Mouse (Mus musculus): Measurements from ENCODE around the gene Prkcz.
A peak's percentile ranks its signal among the peaks of the same experiment; 100 is the strongest.

Prkcz gene

DNA sequence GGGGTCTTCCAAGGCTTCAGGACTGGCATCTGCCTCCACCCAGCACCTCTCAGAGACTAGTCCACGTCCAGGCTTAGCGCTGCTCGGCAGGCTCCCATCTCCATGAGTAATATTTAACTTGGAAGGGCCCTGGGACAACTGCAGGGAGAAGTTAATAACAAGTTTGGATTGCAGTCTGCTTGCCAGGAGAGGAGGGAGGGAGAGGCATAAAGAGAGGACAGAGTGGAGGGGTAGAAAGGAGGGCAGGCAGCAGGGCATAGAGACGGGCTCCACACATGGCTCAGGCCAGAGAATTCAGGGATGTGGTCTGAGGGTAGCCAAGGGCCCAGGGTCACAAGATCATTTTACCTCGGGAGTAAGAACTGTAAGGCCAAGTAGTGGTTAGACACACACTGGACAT lies 122.9 kb downstream of the Prkcz start:
- peak; percentile 56 to 77 for DNase-seq

DNA sequence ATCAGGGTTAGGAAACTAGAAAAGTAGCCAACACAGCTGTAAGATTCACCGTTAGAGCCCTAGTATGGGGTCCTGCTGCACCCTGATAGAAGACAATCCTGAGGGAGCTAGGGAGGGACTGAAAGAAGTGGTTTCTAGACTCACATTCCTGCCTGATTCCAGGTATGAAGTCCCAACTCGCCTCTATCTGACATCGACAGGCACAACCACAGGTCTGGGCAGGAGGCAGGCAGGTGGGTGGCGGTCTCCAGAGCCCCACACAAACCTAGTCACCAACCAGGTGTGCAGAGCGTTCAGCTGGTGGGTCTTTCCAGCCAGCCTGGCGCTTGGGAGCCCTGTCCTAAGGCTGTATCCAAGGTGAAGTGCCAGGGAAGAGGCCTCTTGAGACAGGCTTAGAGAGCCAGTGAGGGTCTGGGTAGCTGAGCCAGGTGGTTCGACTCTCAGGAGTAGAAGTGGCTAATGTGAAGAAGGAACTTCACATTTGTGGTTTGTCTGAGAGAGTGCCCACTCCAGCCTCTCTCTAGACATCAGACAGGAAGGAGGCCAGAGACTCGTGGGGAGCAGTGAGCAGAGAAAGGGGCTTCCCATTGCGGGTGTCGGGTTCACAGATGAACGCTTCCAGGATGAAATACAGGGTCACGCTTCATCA lies 124.3 kb downstream of the Prkcz start:
- peak; percentile 78 to 82 for DNase-seq

DNA sequence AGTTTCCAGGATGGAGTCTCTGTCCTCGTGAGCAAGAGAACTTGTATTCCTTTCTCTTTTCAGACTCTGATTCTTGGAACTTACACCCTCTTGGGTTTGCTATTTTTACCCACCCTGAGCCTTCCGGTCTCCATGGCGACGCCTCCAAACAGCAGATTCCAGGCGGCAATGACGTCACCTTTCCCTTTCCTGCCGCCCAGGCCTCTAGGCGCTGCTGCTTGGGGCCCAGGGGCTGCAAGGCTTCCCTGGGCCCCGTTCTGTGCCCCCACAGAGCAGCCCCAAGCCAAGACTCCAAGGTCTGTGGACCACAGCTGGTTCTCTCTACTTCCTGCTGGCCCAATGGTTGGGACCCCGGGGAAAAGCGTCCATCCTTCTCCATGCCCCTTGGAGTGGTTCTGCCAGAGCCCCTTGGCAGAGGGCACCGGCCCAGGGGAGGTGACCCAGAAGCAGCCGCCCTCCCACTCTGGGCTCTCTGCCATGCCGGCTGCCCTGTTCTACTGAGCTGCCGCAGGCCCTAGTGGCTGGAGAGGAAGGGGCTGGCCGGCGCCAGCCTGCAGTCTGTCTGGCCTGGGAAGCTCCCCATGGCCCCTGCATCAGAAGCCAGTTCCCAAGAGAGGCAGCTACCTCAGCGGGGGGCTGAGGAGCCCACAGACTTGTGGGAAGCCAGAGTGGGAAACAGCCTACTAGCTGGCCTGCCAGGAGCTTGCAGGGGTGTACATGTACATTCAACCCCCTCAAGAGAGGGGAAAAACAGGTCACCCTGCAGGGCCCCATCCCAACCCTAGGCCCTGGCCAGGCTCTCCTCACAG lies 125.6 kb downstream of the Prkcz start:
- peak; percentile 93 to 95 for DNase-seq

DNA sequence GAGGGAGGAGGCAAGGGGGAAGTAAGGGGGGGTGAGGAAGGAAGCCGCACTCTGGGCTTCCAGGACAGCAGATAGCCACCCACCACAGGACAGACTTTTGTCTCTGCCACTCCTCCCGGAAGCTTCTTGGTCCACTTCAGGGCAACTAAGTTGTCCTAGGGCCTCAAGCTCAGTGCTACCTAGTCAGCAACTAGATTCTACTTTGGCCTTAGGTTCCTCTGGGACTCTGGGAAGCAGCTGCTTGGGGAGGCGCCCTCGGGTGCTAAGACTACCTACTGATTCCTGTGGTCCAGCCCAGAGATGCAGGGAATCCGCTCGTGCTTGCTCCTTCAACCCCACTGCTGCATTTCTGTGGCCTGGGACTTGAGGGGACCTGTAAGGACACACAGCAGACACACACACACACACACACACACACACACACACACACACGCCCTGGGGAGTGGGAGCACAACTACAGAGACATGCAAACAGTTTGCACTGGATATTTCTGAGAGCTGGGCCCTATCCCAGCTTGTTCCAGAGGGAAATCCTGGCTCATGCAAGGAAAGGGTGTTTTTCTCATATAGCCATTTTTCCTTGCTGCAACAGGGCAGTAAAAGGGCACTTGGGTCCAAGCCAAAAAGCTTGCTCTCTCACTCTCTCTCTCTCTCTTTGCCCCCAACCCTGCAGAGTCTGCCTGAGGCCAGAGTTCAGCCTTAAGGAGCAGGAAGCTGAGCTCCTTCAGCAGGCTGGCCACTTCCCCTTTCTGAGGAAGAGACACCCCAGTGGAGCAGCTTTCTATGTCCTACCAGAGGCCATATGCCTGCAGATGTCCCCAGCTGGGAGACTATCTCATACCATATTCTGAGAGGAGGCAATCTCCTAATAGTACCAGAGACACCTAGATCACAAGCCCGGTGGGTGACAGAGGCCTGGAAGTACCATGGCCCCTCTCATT lies 126.5 kb downstream of the Prkcz start:
- DNase-seq = peak; percentile 46 to 61

DNA sequence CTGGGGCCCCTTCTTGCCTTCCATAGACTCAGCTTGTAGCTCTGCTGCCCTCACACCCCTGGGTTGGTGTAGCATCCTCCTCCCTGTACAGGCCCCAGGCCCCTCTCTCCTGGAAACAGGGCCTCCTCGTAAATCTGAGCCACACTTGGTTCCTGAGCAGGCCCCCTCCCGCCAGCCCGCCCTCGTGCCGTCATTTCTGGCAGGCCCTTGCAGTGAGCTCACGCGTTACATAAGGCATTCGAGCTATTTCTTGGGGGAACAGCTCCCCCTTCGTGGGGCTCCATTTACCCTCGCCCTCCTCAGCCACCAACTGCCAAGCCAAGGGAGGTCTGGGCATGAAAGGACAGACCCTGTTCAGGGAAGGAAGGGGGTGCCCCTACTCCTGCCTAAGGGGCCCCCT lies 127.3 kb downstream of the Prkcz start:
- peak; percentile 83 to 86 for DNase-seq

DNA sequence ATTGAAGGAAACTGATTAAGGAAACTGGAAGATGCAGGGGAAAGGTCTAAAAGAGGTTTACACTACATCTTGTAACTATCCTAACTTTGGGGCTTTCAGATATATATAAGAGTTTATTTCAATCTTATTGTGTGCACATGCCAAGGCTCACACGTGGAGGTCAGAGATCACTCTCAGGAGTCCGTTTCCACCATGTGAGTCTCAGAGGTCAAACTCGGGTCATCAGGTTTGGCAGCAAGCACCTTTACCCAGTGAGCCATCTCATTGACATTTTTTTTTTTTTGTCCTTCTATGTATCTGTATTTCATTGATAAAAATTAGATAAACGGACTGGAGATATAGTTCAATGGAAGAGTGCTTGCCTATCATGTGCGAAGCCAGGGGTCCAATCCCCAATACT lies 132.7 kb downstream of the Prkcz start:
- no peak for DNase-seq

DNA sequence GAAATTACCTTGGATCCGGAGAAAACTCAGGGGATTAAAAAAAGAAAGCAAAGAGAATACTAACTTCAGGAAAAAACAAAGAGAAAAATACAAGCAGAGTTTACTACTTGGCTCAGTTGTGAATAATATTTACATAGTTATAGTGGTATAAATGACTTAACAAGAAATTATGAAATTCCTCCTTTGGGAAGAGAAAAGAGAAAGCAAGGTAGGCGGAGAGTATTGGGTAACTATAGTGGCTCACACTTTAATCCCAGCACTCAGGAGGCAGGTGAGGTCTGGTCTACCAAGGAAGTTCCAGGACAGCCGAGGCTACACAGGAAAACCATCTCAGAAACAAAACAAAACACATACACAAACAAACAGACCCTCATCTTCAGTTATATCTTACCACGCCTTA lies 133.2 kb downstream of the Prkcz start:
- no peak for DNase-seq

DNA sequence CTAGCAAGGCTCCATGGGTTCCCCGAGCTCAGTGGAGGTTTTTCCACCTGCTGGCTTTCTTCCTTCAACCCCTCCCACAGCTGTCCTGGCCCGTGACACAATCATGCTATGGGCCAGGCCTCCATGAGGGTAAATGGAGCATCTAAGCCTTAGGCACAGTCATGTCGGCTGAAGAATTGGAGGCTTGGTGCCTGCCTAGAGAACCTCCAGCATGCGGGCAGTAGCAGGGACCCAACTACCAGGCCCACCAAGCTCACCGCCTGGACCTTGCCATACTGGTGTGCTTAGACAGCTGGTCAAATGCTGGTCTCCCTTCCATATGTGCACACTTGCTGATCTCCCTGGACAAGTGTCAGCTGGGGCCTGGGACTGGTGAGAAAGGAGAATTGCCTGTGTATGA lies 135.2 kb downstream of the Prkcz start:
- no peak for DNase-seq

DNA sequence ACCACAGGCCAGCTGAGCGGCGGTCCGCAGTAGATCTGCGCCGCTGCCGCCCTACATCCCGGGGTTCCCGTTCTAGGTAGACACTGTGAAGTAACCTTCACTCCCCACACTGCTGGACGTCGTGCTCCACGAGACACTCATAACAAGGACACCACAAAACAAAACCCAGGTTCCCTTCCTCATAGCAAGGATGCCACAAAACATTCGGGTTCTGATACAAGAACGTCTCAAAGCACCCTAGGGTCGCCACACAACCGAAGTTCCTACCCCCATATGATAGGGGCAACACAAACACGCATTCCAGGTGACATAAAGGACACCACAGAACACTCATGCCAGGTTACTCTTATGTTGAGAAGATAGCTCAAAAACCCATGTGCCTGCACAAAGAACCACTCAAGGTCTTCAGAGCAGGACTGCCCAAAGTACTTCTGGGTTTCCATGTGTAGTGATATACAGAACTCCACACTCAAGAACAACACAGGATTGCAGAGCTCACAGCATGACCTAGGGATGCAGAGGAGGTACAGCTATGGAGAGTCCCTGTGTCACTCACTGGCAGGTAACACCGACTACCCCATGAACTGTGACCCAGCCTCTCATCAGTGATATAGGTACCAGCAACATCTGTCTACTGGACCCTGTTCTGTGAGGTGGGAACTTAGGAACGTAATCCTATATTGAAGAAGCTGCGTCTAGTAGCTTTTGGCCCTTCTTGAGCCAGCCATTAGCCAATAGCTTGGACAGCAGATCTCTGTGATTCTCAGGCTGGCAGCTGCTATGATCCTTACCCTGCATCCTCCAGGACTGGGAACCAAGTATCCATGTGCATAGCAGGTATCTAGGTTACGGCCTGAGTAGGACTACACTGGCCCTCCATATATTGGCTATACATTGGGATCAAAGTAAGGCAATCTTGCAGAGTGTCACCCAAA lies 137.3 kb downstream of the Prkcz start:
- DNase-seq = no peak

DNA sequence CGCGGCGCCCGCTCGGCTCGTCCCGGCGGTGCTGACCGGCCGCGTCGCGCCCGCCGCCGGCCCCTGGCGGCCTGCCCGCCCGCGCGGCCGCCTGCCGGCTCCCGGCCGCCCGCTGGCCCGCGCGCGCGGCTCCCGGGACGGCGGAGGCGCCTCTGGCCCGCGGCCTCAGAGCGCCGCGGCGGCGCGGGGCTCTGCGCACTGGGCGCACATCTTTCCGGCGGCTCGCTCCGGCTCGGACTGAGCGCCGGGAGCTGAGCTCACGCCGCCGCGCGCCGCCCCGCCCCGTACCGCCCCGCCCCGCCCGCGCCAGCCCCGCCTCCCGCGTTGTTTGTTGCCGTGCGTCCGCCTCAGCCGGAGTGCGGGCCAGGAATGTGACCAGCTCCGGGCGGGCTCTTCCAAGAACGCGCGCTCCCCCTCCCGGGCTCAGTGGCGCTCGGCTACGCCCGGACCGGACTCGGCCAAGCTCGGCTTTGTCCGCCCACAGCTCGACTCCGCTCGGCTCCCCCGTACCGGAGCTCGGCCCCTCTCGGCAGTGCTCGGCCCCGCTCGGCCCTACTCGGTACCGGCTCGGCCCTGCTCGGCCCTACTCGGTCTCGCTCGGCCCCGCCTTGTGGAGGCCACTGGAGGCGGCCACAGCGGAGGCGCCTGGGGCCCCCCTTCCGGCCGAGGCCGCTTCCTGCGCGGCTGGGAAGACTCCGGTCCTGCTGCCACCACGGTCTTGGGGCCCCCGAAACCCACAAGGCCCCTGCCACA lies 138.1 kb downstream of the Prkcz start:
- peak; percentile 98 to 99 for DNase-seq

DNA sequence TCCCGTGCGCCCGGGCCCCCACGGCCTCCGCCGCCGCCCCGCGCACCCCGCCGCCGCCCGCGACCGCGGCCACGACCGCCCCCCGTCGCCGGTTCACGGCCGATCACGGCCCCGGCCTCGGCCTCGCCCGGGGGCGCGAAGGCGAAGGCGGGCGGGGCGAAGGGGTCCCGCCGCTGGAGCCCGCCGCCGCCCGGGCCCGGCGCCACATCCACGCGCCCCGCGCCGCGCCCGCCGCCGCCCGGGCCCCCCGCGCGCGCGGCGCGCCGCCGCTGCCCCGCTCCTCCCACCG lies 138.7 kb downstream of the Prkcz start, which contains the start of gene Ski:
TSS of gene Ski (minus strand) at position 41 of the 289 bp plus-strand sequence.
- DNase-seq = no peak

DNA sequence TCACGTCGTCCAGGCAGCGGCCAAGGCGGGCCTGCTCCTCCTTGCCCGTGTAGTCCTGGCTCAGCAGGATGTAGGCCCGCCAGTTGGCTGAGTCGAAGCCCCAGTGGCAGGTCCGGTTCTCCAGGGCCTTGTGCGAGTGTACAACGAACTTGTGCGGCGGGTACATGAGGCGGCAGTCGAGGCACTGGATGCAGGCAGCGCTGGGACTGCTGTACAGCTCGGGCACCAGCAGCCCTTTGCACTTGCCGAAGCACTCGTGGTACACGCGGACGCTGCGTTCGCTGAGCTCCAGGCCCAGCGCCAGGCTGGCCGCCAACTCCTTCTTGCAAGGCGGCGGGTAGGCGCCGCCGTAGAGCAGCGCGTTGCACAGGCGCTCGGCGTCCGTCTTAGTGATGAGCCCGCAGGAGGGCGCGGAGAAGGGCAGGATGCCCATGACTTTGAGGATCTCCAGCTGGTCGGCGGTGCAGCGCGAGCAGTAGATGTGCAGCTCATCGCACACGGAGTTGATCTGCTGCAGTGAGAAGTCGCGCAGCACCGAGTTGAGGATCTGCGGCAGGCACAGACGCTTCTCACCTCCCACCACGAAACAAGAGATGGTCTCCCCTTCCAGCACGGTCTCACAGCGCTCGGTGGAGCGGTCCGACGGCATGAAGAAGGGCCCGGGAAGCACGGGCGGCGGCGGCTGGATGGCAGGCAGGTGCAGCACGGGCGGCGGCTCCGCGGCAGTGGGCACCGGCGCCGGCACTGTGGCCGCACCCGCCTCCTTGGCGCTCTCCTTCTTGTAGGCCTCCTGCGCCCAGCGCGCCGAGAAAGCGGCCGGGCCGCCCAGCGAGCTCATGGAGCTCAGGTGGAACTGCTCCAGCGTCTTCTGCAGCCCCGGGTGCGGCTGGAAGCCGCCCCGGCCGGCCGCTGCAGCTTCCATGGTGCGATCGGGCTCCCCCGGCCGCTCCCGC lies 139.3 kb downstream of the Prkcz start:
- peak; percentile 78 to 79 for DNase-seq

DNA sequence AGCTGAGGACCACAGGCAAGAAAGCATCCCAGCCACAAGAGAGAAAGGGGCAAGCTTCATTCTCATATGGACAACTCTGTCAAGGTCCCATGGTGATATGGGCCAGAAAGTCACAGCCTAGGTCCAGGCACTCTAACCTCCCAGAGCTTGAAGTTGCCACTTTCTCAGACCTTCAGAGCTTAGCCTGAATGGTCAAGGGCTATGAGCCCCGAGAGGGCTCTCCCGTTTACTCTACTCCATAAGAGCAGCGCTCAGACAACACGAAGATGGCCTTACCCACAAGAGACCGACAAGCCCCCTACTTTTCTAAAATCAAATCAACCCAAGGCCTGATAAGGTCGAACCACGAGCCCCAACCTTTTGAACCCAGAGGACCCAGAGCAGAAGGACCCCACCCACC lies 140.1 kb downstream of the Prkcz start:
- DNase-seq = no peak

DNA sequence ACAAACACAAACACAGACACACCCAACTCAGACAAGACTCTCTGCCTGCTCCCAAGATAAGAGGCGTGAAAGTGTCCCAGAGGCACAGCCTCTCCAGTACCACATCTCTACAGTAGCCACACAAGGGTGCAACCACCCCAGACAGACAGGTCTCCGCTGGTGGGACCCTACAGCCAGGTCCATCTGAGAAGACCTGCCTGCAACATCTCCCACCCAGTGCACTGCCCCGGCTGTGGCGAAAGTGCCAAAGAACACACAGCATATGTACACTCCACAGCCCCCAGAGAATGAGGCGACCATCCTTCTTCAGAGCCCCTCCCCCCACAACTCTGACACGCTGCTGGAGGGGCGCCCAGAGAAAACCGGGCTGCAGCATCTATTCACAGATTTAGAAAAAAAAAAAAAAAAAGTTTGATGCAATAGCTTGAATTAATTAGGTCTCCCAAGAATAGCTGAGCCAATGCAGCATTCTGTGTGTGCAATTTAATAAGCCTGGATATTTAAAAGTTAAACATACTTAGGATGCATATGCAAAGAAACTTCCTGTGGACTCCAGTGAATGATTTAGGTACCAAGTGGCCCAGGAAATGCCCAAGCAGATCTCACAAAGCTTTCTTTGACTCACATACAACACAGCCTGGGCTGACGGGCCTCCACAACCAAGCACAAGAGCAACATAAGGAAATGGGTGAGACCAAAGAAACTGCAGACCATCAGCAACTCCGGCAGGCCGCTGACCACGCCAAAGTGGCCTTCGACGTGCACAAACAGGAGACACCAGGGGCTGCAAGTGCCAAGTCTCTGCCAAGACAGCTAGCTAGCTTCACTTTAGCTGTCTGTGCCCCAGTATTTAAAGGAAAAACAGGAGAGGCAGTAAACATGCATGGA lies 140.7 kb downstream of the Prkcz start:
- DNase-seq = no peak

DNA sequence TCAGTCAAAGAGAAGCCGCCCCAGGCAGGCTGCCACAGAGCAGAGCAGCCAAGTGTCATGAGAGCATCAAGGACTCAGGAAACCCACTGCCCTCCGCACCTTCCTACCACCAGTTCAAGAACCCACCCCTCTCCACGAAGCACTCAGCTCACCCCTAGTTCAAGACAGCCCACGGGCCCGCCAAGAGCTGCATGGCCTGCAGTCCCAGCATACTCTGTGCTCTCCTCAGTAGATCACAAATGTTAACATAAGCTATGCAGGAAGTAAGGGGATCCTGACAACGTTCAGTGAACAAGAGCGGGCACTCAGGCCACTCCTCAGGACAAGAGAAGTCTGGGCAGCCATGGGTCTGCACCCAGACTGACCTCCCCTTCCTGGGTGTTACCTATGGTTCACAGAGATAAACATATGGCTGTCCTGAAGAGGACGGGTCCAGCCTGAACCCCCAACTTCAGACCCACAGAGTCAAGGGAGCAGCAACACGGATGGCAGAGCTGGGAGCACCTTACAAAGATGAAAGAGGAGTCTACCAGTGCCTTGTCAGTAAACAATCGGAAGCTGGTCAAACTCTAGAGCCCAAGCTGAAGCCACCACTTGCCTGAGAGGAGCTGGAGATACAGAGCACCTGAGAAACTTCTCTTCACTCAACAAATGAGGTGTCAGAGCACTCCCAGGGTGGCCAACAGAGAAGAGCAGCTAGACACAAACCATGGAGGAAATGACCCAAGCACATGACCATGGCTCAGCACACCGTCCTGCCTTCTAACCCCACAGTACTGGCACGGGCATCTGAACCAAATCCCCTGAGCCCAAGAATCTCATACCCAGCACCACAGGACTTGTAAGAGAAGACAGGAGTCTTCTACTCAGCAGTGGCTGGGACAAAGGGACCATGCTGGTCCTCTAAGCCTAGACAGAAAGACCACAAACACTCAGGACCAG lies 141.6 kb downstream of the Prkcz start:
- DNase-seq = no peak

DNA sequence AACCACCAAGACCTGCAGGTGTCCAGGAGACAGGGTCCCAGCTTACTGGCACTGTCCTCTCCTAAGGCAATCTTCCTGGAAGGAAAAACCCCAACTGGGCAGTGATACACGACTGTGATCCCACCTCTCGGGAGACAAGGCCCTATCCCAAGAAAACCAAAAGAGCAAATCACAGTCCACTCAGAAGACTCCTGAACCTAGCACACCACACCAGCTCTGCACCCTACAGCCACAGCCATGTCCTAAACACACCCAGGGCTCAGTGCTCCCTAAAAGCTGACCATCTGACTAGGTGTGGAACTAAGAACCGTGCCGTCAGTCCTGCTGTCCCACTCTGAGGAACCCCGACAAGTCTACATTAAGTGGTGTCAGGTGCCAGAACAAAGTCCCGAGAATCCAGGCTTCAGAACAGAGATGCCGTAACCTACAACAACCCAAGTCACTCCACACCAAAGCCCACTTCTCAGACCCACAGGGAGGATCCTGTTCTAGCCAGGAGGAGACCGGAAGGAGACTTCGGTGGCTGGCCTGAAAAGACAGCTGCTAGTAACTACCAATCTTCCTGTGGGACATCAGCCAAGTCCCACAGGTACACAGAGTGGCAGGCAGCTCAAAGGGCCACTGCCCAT lies 142.9 kb downstream of the Prkcz start:
- DNase-seq = no peak
